Mouse (Mus musculus): ENCODE measurements around the gene Ttc3. TPM values are rescaled to one million over a fixed set of nuclear protein-coding genes. Genes with fewer than 3 reads are reported as not detected.

Gene Ttc3
- polyA plus RNA-seq (2015; fragmentation: Nextera tagmentation; extraction: Ambion mirVana): 151 and 153 TPM in 2 replicates

DNA sequence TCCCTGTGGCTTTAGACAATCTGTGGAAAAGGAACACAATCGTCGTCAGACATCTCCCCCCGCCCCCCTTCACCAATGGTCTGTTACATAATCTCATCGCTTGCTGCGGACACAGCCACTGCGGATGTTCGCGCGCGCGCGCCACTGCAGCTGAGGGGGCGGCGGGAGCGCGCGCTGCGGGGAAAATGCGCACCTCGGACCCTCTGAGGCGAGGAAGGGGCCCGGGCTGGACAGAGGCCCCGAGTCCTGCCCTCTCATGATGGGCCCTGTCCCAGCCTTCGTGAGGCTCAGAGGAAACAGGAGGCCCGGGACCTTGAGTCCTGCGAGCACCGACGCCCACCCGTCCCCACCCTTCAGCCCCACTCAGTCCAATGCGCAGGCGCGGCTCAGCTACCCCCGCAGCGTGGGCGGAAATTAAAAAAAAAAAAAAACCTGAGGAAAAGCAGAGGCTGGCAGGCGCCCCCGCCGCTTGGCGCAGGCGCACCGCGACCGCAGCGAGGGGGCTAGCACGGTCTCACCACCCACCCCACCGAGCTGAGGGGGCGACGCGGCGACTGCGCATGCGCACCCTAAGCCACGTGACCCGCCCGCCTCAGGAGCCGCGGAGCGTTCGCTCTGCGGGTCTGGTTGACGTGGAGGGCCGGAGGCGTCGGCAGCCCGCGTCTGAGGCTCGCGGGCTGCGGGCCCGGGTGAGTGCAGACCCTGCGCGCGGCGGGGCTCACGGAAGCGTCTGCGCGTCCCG lies at the start of gene Ttc3:
Gene Ttc3, plus strand, starts transcription at position 446 of the 742 bp plus-strand sequence.
- H3K4me3 ChIP-seq: peak within 1 kb of the TSS; percentile 91
- WGBS: under 1% methylated on average over 78 of the region's 79 CpGs
- H3K27me3 ChIP-seq: no peaks in the 10 kb centered on the region
- ATAC-seq (replicated peaks; ENCODE audit: insufficient number of reproducible peaks, insufficient read depth, low FRiP score, low read depth): peak; percentile 88
- no peaks in the 10 kb centered on the region for H3K9me3 ChIP-seq (replicated peaks)
- peaks cover 30% of the 10 kb centered on the region for H3K4me1 ChIP-seq (replicated peaks)
- peak within 1 kb of the TSS; percentile 91 for H3K9ac ChIP-seq
- H3K36me3 ChIP-seq: no peaks in the 10 kb centered on the region
- peak within 1 kb of the TSS; percentile 98 for H3K27ac ChIP-seq
- peak within 1 kb of the TSS; percentile 65 for H3K4me2 ChIP-seq

DNA sequence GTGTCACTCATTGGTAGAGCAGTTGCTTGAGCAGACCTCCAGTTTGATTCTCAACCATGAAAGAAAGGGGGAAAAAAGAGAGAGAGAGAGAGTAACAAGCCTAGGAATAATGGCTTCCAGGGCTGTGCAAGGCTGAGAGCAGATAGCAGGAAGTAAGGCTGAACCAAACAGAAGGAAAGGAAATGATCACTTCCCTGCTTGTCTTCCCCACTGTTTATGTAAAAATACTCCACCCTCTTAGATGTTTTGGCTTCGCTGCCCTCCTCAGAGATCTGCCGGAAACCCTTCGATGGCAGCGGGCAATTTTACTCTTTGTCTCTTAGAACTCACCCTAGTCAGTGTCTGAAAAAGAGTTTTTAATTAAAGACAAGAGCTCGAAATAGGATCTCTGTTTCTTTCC lies 46.7 kb upstream of the Ttc3 start:
- 47% methylated on average over 5 of the region's 5 CpGs for whole genome bisulfite sequencing
- no peak for ATAC-seq (replicated peaks; ENCODE audit: insufficient number of reproducible peaks, insufficient read depth, low FRiP score, low read depth)
- peaks cover 10% of the 10 kb centered on the region for H3K4me1 ChIP-seq (replicated peaks)
- peak overlapping the region; percentile 31; the same call in 1 of the 2 replicates for H3K27ac ChIP-seq
- no peaks in the 10 kb centered on the region for H3K9me3 ChIP-seq (replicated peaks)
- H3K9ac ChIP-seq: no peak overlapping the region
- no peaks in the 10 kb centered on the region for H3K36me3 ChIP-seq
- H3K27me3 ChIP-seq: no peaks in the 10 kb centered on the region
- H3K4me2 ChIP-seq: no peak overlapping the region
- H3K4me3 ChIP-seq: no peak overlapping the region

GRCm38 (mm10) chr16:94326008-94326407 lies 44.4 kb upstream of the Ttc3 start:
- H3K36me3 ChIP-seq: no peaks in the 10 kb centered on the region
- no peak for ATAC-seq (replicated peaks; ENCODE audit: insufficient number of reproducible peaks, insufficient read depth, low FRiP score, low read depth)
- peaks cover 17% of the 10 kb centered on the region for H3K4me1 ChIP-seq (replicated peaks)
- no peak overlapping the region for H3K4me2 ChIP-seq
- 0 out of 2 replicates have a peak, but pooled peaks cover 2% of the 10 kb centered on the region for H3K27me3 ChIP-seq
- H3K4me3 ChIP-seq: no peak overlapping the region
- H3K9me3 ChIP-seq (replicated peaks): no peaks in the 10 kb centered on the region
- WGBS: 78% methylated on average over 3 of the region's 3 CpGs
- H3K9ac ChIP-seq: no peak overlapping the region
- H3K27ac ChIP-seq: no peak overlapping the region

- Histone ChIP-seq H3K4me2 (peak within 1 kb of the TSS; percentile 90), H3K36me3 (no peaks in the 10 kb centered on the region), H3K4me1 (replicated peaks) (peaks cover 17% of the 10 kb centered on the region), H3K4me3 (peak within 1 kb of the TSS; percentile 70), H3K27me3 (0 out of 2 replicates have a peak, but pooled peaks cover 2% of the 10 kb centered on the region), H3K9me3 (replicated peaks) (no peaks in the 10 kb centered on the region), H3K27ac (peak within 1 kb of the TSS; percentile 33), H3K9ac (peak within 1 kb of the TSS; percentile 59)
- ATAC-seq (replicated peaks; ENCODE audit: insufficient number of reproducible peaks, insufficient read depth, low FRiP score, low read depth): peak; percentile 58
- WGBS: 2% methylated on average over 63 of the region's 63 CpGs
Observed at GRCm38 (mm10) chr16:94327781-94328711, 42.4 kb upstream of the Ttc3 start, which contains the start of gene Ripply3. Ripply3 (plus strand) TSS chr16:94328420.

DNA sequence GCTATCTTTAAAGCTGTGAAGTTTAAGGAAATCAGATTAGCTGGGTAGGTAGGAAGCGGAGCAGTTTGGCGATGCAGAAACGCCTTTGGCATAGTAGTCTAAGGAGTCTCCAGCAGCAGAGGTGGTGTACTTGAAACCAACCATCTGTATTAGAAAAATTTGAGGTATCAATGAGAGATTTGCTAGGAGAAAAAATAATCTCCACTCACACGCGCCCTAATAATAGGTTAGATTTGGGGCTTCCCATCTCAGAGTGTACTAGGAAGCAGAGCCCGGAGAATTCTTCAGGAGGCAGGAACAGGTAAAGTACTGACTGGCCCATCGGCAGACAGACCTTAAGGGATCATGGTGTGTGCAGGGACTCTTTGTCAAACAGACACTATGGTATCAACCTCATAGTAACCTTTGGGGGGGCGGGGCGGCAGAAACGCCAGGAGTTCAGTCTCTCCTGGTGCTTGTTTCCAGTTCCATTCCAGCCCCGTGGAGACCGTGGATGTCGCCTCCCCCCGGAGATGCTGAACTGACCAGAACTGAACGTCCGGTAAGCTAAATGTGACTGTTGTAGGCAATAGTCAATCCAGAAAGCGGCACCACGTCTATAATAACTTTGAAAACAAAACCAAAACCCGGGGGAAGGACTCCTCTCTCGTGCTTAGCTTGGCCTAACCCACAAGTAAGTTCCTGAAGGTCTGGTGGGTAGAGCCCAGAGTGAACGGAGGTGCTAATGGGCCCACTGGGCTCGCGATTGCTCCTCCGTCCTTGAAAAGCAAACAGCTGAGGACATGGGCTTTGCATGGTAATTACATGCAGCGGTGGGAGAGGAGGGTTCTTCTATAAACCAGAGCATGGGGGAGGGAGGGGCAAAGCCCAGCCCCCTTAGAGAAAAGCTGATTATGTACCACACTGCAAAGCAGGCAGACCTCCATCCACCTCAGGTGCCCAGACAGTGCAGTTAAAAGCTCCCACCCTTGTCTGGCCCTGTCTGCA lies 41.2 kb upstream of the Ttc3 start:
- Histone ChIP-seq H3K27me3 (0 out of 2 replicates have a peak, but pooled peaks cover 2% of the 10 kb centered on the region), H3K36me3 (no peaks in the 10 kb centered on the region), H3K9ac (peak overlapping the region; percentile 59), H3K9me3 (replicated peaks) (no peaks in the 10 kb centered on the region), H3K4me3 (peak overlapping the region; percentile 70), H3K27ac (no peak overlapping the region), H3K4me2 (peak overlapping the region; percentile 90), H3K4me1 (replicated peaks) (peaks cover 17% of the 10 kb centered on the region)
- ATAC-seq (replicated peaks; ENCODE audit: insufficient number of reproducible peaks, insufficient read depth, low FRiP score, low read depth): no peak
- WGBS: 24% methylated on average over 25 of the region's 25 CpGs

DNA sequence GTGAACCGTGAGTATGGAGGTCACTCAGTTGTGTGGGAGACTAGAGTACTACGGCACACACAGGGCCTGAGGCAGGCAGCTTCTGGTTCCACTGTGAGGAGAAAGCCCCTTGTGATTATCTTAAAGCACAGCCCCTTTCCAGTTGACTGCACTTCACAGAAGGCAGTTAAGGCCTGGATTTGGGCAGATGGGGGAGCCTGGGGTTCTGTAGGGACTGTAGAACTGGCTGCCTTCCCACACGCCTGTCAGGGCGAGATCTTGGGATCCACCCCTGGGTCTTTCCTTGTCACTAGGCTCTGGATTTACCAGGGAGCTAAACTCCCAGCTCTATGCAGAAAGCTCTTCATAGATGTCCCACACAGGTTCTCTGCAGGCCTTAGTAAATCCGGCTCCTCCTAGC lies 40.0 kb upstream of the Ttc3 start:
- Histone ChIP-seq H3K4me1 (replicated peaks) (peaks cover 17% of the 10 kb centered on the region), H3K36me3 (no peaks in the 10 kb centered on the region)
- WGBS: 86% methylated on average over 5 of the region's 5 CpGs

DNA sequence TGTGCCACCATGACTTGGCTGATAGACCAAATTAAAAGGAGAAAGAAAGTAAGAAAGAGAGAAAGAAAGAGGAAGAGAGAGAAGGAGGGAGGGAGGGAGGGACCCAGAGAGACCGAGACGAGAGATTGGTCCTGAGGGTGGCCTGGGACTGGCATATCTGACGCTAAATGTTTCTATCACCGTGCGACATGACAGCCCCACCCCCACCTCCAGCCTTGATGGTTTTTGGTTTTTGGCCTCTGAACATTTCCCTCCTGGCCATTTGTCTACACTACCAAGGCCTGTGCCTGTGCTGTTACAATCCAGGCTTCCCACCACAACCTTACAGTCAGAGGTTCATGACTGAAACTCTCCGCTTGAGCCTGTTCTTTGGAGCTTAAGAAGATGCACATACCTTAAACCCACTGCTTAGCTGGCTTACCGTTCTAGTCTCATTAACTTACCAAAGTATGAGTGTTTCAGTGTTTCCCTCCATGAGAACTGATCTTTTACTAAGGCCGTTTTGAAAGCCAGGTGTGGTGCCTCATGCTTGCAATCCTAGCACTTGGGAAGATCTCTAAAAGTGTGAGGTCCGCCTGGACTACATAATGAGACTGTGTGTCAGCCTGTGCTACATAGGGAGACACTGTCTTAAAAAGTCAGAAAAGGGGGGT lies 39.1 kb upstream of the Ttc3 start:
- Histone ChIP-seq H3K9ac (no peak overlapping the region), H3K9me3 (replicated peaks) (no peaks in the 10 kb centered on the region), H3K4me2 (no peak overlapping the region), H3K36me3 (no peaks in the 10 kb centered on the region), H3K4me3 (no peak overlapping the region), H3K27ac (no peak overlapping the region), H3K27me3 (0 out of 2 replicates have a peak, but pooled peaks cover 2% of the 10 kb centered on the region), H3K4me1 (replicated peaks) (peaks cover 17% of the 10 kb centered on the region)
- 80% methylated on average over 9 of the region's 9 CpGs for WGBS
- ATAC-seq (replicated peaks; ENCODE audit: insufficient number of reproducible peaks, insufficient read depth, low FRiP score, low read depth): no peak

More for the DNA sequence above, 40.0 kb upstream of the Ttc3 start:
- Histone ChIP-seq H3K4me2 (no peak overlapping the region), H3K9me3 (replicated peaks) (no peaks in the 10 kb centered on the region), H3K9ac (no peak overlapping the region), H3K4me3 (no peak overlapping the region), H3K27me3 (0 out of 2 replicates have a peak, but pooled peaks cover 2% of the 10 kb centered on the region), H3K27ac (no peak overlapping the region)
- ATAC-seq (replicated peaks; ENCODE audit: insufficient number of reproducible peaks, insufficient read depth, low FRiP score, low read depth): no peak

DNA sequence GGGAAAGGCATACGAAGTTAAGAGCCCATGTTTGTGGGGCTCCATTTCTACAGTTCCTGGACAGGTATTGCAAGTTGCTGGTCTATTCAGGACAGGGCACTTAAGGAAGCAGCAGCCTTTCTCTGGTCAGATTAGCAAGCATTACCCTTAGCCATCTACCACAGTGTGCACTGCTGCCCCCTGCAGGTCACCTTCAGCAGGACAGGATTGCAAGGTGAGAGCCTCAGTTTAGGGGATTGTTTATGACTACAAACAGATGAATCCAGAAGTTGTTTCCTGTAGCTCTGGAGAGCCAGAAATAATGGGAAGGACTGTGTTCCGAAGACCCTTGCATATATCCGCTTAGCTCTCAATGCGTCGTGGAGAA lies 38.5 kb upstream of the Ttc3 start:
- Histone ChIP-seq H3K27ac (no peak overlapping the region), H3K36me3 (no peaks in the 10 kb centered on the region), H3K9ac (no peak overlapping the region), H3K4me3 (no peak overlapping the region), H3K4me2 (no peak overlapping the region), H3K4me1 (replicated peaks) (peaks cover 17% of the 10 kb centered on the region), H3K27me3 (0 out of 2 replicates have a peak, but pooled peaks cover 2% of the 10 kb centered on the region), H3K9me3 (replicated peaks) (no peaks in the 10 kb centered on the region)
- WGBS: 69% methylated on average over 5 of the region's 5 CpGs
- no peak for ATAC-seq (replicated peaks; ENCODE audit: insufficient number of reproducible peaks, insufficient read depth, low FRiP score, low read depth)

- H3K27ac ChIP-seq: no peak overlapping the region
- no peak for ATAC-seq (replicated peaks; ENCODE audit: insufficient number of reproducible peaks, insufficient read depth, low FRiP score, low read depth)
- H3K9me3 ChIP-seq (replicated peaks): no peaks in the 10 kb centered on the region
- no peaks in the 10 kb centered on the region for H3K27me3 ChIP-seq
- H3K4me1 ChIP-seq (replicated peaks): no peaks in the 10 kb centered on the region
- no peaks in the 10 kb centered on the region for H3K36me3 ChIP-seq
- no peak overlapping the region for H3K4me2 ChIP-seq
- H3K4me3 ChIP-seq: no peak overlapping the region
- 41% methylated on average over 5 of the region's 5 CpGs for WGBS
- H3K9ac ChIP-seq: no peak overlapping the region
Observed at GRCm38 (mm10) chr16:94335656-94336055, 34.8 kb upstream of the Ttc3 start.

Measured in heart, embryonic 15.5 days (tissue).